11 mouse cellular contexts compared by ENCODE assay signal in the genomic region with DNA sequence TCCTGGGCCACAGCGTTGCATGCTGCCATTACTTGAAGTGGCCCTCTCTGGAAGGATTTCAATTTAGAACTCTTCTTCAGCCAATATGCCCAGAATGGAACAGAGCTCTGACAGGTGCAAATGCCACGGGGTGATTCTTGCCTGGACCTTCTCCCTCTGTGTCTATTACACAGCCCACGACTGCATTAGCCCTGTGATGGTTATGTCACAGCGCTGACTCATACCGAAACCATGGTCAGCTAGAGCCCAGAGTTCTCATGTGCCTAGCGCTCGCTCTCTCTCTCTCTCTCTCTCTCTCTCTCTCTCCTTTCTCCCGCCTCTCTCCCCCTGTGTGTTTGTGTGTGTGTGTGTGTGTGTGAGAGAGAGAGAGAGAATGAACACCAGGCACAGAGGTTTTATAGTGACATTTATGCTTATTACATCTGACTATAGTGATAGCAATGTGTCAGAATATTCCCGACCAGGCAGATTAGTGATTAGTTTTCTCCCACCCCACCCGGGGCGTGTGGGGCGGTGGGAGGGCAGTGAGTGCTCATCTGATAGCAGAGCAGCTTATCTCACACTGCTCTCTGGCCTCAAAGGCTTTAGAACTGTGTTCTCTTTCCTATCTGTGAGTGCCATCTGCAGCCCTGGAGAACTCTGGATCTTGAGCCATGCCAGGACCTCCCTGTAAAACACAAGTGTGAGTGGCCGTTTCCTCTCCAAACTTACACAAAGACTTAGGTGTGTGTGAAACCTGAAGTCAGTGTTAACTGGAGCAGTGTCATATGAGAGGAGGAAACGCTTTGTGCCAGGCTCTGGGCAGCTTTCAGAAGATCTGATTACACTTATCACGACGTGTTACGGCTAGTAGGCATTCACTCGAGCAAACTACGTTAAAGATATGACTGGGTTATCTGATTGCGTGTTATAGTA. TPM values are rescaled to one million over a fixed set of nuclear protein-coding genes. Genes with fewer than 3 reads are reported as not detected.
DNase-seq lines count a peak whose midpoint lies in the region; ATAC-seq and TF ChIP-seq lines count a peak whose summit lies in the region.
"Had no signal": no experiment of that assay in that cellular context is flagged by ENCODE, and none has a peak within 500 bp of the region (broad histone marks: within the 10 kb centered on the region; RNA-seq: fewer than 3 reads in every experiment).

No protein-coding gene starts in this region.

- H3K36me3 ChIP-seq in hindbrain, embryonic 12.5 days = no peaks in the 10 kb centered on the region
- no peaks in the 10 kb centered on the region for H3K36me3 ChIP-seq in hindbrain, postnatal 0 days (ENCODE audit: insufficient read depth, low read length)

- H3K9me3 ChIP-seq in hindbrain, embryonic 12.5 days (replicated peaks) = no peaks in the 10 kb centered on the region
- H3K9me3 ChIP-seq in hindbrain, postnatal 0 days (ENCODE audit: low read length) = no peaks in the 10 kb centered on the region

- ATAC-seq in granulocyte monocyte progenitor cell, adult 5-6 weeks (replicated peaks; ENCODE audit: poor library complexity, severe bottlenecking) = peak; percentile 97
- peak; percentile 89 for ATAC-seq in megakaryocyte progenitor cell, adult 5-6 weeks (replicated peaks; ENCODE audit: poor library complexity)
- ATAC-seq in hindbrain, embryonic 12.5 days (ENCODE audit: low FRiP score) = no peak
- ATAC-seq in hindbrain, postnatal 0 days = no peak

- intact Hi-C loops in heart, postnatal 25 days (cut with DNase I) = no loop called here

- H3K4me2 ChIP-seq in hindbrain, embryonic 12.5 days (replicated peaks) = no peak overlapping the region
- H3K4me2 ChIP-seq in hindbrain, postnatal 0 days (ENCODE audit: low read depth, low read length) = no peak overlapping the region

- H3K27ac ChIP-seq in hindbrain, embryonic 12.5 days = no peak overlapping the region
- H3K27ac ChIP-seq in hindbrain, postnatal 0 days = no peak overlapping the region

- TF ChIP-seq CTCF in hindbrain, postnatal 0 days (IDR thresholded peaks at IDR 0.05; ENCODE audit: low read depth) = no peak

- peak; percentile 93 for DNase-seq in heart, adult 11 months
- DNase-seq in heart, postnatal 25 days (ENCODE audit: low spot score) = no peak
- DNase-seq in CD4-positive, CD25-positive, alpha-beta regulatory T cell, adult 2 months (ENCODE audit: low read depth, low spot score) = peak; percentile 74
- no peak for DNase-seq in thymus, postnatal 25 days
- DNase-seq in hindbrain, postnatal 0 days (ENCODE audit: low spot score) = no peak
- DNase-seq: cerebellum, postnatal 25 days; left cerebral cortex, postnatal 4 days had no signal

- no peak overlapping the region for H3K4me3 ChIP-seq in hindbrain, embryonic 12.5 days
- no peak overlapping the region for H3K4me3 ChIP-seq in hindbrain, postnatal 0 days (ENCODE audit: low read length)

- 0 out of 2 replicates have a peak, but pooled peaks cover 5% of the 10 kb centered on the region for H3K27me3 ChIP-seq in hindbrain, embryonic 12.5 days
- no peaks in the 10 kb centered on the region for H3K27me3 ChIP-seq in hindbrain, postnatal 0 days (ENCODE audit: insufficient read depth, low read length)

- peaks cover 2% of the 10 kb centered on the region; the same call in 1 of the 2 replicates for H3K4me1 ChIP-seq in hindbrain, embryonic 12.5 days
- H3K4me1 ChIP-seq in hindbrain, postnatal 0 days (ENCODE audit: insufficient read depth, low read length) = no peaks in the 10 kb centered on the region

- H3K9ac ChIP-seq in hindbrain, embryonic 12.5 days = no peak overlapping the region
- no peak overlapping the region for H3K9ac ChIP-seq in hindbrain, postnatal 0 days (replicated peaks; ENCODE audit: low read length)

- 77% methylated on average over 20 of the region's 20 CpGs for WGBS in hindbrain, embryonic 12.5 days
- 75% methylated on average over 20 of the region's 20 CpGs for WGBS in hindbrain, postnatal 0 days

RNA-seq across cellular contexts. Expression of gene Grap2, which starts 10.4 kb away (rescaled TPM):
- 1 to 10 TPM; 1.0 to 1.6 TPM for total RNA-seq in heart, postnatal 25 days (2021)
- not detected in 2 replicates for total RNA-seq in granulocyte monocyte progenitor cell, adult 5-6 weeks (2014; fragmentation: Nextera tagmentation)
- total RNA-seq in granulocyte monocyte progenitor cell, adult 5-6 weeks (2017) = 0.21 TPM in 1 of 2 replicates, not detected in the other
- 0.05 and 1.2 TPM in 2 replicates for total RNA-seq in megakaryocyte progenitor cell, adult 5-6 weeks (2015)
- 1.5 and 1.8 TPM in 2 replicates for total RNA-seq in megakaryocyte progenitor cell, adult 5-6 weeks (2017)
- polyA plus RNA-seq in hindbrain, embryonic 12.5 days (2016; fragmentation: Nextera tagmentation; extraction: Ambion mirVana) = 3.0 and 3.8 TPM in 2 replicates
- total RNA-seq in hindbrain, postnatal 0 days (2014; rRNA removed) = 0.05 and 1.6 TPM in 2 replicates
- 0.11 TPM in 1 of 2 replicates, not detected in the other for polyA plus RNA-seq in hindbrain, postnatal 0 days (2015; fragmentation: Nextera tagmentation; extraction: Ambion mirVana)

RNA-seq across cellular contexts. Expression of gene Enthd1, which starts 17.9 kb away (rescaled TPM):
- not detected for total RNA-seq in heart, postnatal 25 days (2021)
- total RNA-seq in granulocyte monocyte progenitor cell, adult 5-6 weeks (2014; fragmentation: Nextera tagmentation) = not detected in 2 replicates
- total RNA-seq in granulocyte monocyte progenitor cell, adult 5-6 weeks (2017) = not detected in 2 replicates
- not detected in 2 replicates for total RNA-seq in megakaryocyte progenitor cell, adult 5-6 weeks (2015)
- not detected in 2 replicates for total RNA-seq in megakaryocyte progenitor cell, adult 5-6 weeks (2017)
- not detected in 2 replicates for polyA plus RNA-seq in hindbrain, embryonic 12.5 days (2016; fragmentation: Nextera tagmentation; extraction: Ambion mirVana)
- not detected in 2 replicates for total RNA-seq in hindbrain, postnatal 0 days (2014; rRNA removed)
- polyA plus RNA-seq in hindbrain, postnatal 0 days (2015; fragmentation: Nextera tagmentation; extraction: Ambion mirVana) = not detected in 2 replicates
- polyA plus RNA-seq: heart, embryonic 16.5 days had no signal

Comparison
In these comparisons a context has a peak if more than half of its experiments do, and no peak if none do; other contexts are left out.
1. DNase-seq: peak in heart, adult 11 months (single experiment) and CD4-positive, CD25-positive, alpha-beta regulatory T cell, adult 2 months (single experiment); none in heart, postnatal 25 days (single experiment), thymus, postnatal 25 days (single experiment) and hindbrain, postnatal 0 days (single experiment).
2. ATAC-seq: peak in granulocyte monocyte progenitor cell, adult 5-6 weeks (single experiment) and megakaryocyte progenitor cell, adult 5-6 weeks (single experiment); none in hindbrain, embryonic 12.5 days (single experiment) and hindbrain, postnatal 0 days (single experiment).